Mouse (Mus musculus) B cell, adult 2 months (primary cell): ENCODE results near the gene Gm21961.
"Not testable (repeated sequence)": the region's sequence is repeated elsewhere in the genome, so short reads cannot be mapped to it uniquely, and the experiment has no call there.

Experiments used
- DNase-seq, 2 experiments: peaks; one replicate each; pipeline ENCODE4 v3.0.0; 2022

Gm21961 gene

GRCm38 (mm10) chr15:65014804-65015203, at the start of gene Gm21961:
Gm21961 (minus strand) TSS chr15:65014904.
- DNase-seq: no peak

DNA sequence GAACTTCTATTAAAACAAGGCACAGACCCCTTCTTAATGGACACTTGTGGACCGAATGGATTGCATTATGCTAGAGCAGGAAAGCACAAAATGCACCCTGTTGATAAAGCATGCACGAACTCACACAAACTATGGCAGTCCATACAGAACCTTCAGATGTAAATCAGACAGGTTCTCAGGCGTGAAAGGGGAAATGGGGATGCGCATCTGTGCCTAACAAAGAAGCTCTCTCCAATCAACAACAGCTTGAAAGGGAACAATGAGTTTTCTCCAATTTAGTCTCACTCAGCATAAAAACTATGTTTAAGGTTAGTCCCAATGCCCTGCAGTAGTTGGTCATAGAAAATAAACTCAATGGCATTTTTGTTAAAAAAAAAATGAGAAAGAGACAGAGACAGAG, 27.3 kb upstream of the Gm21961 start:
- DNase-seq: no peak

DNA sequence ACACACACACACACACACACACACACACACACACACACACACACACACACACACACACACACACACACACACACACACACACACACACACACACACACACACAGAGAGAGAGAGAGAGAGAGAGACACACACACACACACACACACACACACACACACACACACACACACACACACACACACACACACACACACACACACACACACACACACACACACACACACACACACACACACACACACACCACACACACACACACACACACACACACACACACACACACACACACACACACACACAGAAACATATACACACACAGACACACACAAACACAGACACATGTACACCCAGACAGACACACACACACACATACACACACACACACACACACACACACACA, 24.5 kb upstream of the Gm21961 start:
- not testable (repeated sequence) for DNase-seq

DNA sequence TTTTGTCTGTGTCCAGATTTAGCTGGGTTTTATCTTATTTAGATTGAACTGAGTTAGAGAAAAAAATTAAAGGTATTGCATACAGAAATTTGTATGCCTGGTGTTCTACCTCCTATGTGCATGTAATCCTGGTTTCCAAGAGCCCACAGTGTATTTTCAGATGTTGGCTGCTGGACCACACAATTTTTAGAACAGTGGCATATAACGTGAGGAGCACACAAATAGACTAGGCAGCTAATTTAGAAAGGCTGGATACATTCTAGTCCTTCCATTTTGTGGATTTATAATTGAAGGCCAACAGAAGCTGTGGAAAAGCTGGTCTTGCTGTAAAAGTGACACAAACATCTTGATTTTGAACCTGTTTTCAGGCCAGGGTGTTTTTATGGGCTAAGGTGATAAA, 3.3 kb upstream of the Gm21961 start:
- DNase-seq: no peak

DNA sequence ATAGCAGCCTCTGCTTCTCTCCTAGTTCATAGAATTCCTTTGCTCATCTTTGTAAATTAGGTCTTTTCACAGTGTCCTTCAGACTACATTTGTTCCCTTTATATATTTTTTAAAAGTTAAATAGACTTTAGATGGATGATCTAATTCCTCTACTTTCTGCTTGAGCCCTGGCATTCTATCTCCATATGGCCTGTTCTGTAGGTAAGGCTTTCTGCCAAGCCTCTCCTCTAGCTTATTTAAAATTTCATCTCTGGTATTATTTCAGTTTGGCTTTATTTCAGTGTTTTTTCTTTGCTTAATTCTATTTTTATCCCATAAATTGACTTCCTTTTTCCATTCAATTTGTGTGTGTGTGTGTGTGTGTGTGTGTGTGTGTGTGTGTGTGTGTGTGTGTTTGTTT, 8.5 kb downstream of the Gm21961 start:
- no peak for DNase-seq

DNA sequence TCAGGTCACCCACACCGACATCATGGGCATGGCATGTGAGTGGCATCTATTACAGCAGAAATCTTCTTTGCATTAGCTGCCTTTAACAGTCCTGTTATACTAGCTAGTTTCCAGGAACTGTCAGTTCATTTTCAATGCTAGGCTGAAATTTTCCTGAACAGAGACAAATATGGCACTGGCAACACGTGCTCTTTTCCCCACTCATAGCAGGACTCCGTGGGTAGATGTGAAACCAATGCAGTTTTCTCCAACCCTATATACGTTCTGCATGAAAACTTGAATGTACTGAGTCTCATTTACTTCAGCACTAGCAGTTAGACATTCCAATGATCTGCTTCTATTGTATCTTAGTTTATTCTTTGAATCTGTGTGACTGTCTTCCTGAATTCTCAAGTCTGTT, 20.2 kb downstream of the Gm21961 start:
- no peak for DNase-seq

- DNase-seq: no peak
These were observed 34.7 kb downstream of the Gm21961 start for GRCm38 (mm10) chr15:64979976-64980375.

DNA sequence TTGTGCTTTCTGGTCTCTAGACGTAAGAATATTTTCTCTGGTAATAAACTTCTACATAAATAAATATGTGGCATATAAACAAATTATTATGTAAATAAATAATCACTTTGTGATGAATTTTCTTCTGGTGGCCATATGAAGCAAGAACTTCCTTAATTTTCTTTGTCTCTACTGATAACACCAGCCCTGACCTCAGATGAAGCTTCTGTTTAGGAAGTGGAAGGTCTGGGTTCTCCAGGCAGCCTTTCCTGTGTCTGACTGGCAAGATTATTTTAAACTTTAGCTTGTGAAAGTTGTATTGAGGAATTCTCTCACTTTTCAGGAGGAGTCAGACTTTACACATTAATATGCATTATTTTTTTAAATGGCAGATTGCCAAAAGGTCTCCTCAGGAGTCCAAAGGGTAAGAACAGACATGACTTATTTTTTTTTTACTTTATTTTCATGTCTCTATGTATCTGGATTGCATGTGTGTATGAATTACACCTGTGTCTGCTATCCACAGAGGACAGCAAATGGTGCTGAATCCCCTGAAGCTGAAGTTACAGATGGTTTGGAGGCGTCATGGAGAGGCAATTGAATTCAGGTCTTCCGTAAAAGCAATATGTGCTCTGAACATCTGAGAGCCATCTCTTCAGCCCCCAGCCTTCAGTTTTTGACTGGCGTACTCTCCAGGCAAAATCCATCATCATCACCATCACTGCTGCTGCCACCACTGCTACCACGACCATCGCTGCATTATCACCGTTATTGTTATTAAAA, 38.5 kb downstream of the Gm21961 start:
- no peak for DNase-seq
